In the genomic region with DNA sequence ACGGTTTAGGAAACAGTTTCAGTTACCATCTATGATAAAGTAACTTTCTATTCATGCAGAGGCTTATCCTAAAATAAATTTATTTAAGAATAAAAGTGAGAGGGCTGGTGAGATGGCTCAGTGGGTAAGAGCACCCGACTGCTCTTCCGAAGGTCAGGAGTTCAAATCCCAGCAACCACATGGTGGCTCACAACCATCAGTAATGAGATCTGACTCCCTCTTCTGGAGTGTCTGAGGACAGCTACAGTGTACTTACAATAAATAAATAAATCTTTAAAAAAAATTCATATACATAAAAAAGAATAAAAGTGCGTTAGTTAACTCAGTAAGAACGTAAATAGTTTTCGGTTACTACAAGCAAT, we compare ENCODE assay signal across 9 mouse cellular contexts. TPM values are rescaled to one million over a fixed set of nuclear protein-coding genes. Genes with fewer than 3 reads are reported as not detected.
DNase-seq lines count a peak whose midpoint lies in the region; ATAC-seq and TF ChIP-seq lines count a peak whose summit lies in the region.
"Not testable (repeated sequence)": the region's sequence is repeated elsewhere in the genome, so short reads cannot be mapped to it uniquely, and the experiment has no call there.
"Had no signal": no experiment of that assay in that cellular context is flagged by ENCODE, and none has a peak within 500 bp of the region (broad histone marks: within the 10 kb centered on the region; RNA-seq: fewer than 3 reads in every experiment).

No protein-coding gene starts in this region.

- H3K4me2 ChIP-seq in forebrain, embryonic 12.5 days, result peak overlapping the region; percentile 76; the same call in 1 of the 2 replicates
- 0 out of 2 replicates have a peak overlapping the region, but pooled peaks have one; percentile 41 for H3K4me2 ChIP-seq in heart, embryonic 13.5 days
- H3K4me2 ChIP-seq in hindbrain, embryonic 16.5 days (ENCODE audit: low read length), result peak overlapping the region; percentile 32; the same call in 1 of the 2 replicates
- H3K4me2 ChIP-seq in kidney, postnatal 0 days (ENCODE audit: low read length), result not testable (repeated sequence)
- peak overlapping the region; percentile 19; the same call in 1 of the 2 replicates for H3K4me2 ChIP-seq in liver, embryonic 14.5 days (ENCODE audit: low read depth)
- peak overlapping the region; percentile 74; the same call in 1 of the 2 replicates for H3K4me2 ChIP-seq in midbrain, embryonic 12.5 days (replicated peaks)
- H3K4me2 ChIP-seq in neural tube, embryonic 15.5 days, result peak overlapping the region; percentile 30

- H3K36me3 ChIP-seq in forebrain, embryonic 12.5 days (replicated peaks); heart, embryonic 13.5 days; hindbrain, embryonic 16.5 days (ENCODE audit: control insufficient read depth, insufficient read depth, low read length); kidney, postnatal 0 days (ENCODE audit: insufficient read depth, low read length); liver, embryonic 14.5 days (replicated peaks; ENCODE audit: control insufficient read depth, insufficient read depth, low read depth); midbrain, embryonic 12.5 days; neural tube, embryonic 15.5 days: not testable (repeated sequence)

- peaks cover 16% of the 10 kb centered on the region for H3K4me1 ChIP-seq in forebrain, embryonic 12.5 days
- peaks cover 38% of the 10 kb centered on the region for H3K4me1 ChIP-seq in heart, embryonic 13.5 days
- peaks cover 11% of the 10 kb centered on the region for H3K4me1 ChIP-seq in hindbrain, embryonic 16.5 days (ENCODE audit: control insufficient read depth, insufficient read depth, low read depth, low read length)
- H3K4me1 ChIP-seq in kidney, postnatal 0 days (replicated peaks; ENCODE audit: insufficient read depth, low read length), result not testable (repeated sequence)
- H3K4me1 ChIP-seq in liver, embryonic 14.5 days (replicated peaks; ENCODE audit: control insufficient read depth in 2 of 2, insufficient read depth in 2 of 2, low read length in 1 of 2), result peaks cover 0 to 11% of the 10 kb centered on the region in 2 experiments; a peak in 3 of 4 replicates
- peaks cover 13% of the 10 kb centered on the region for H3K4me1 ChIP-seq in midbrain, embryonic 12.5 days
- peaks cover 39% of the 10 kb centered on the region for H3K4me1 ChIP-seq in neural tube, embryonic 15.5 days

- ATAC-seq in activated CD4-positive, CD25-positive, alpha-beta regulatory T cell, adult 4 months, result peak; percentile 1
- peak; percentile 24 for ATAC-seq in forebrain, embryonic 12.5 days (ENCODE audit: low FRiP score)
- not testable (repeated sequence) for ATAC-seq in heart, embryonic 13.5 days (ENCODE audit: extremely low read depth, insufficient number of reproducible peaks, low FRiP score, low TSS enrichment)
- peak; percentile 34 for ATAC-seq in hindbrain, embryonic 16.5 days
- peak; percentile 31 for ATAC-seq in kidney, postnatal 0 days (replicated peaks; ENCODE audit: low FRiP score, low read depth)
- peak; percentile 10; the same call in 1 of the 2 replicates for ATAC-seq in liver, embryonic 14.5 days (ENCODE audit: insufficient read depth)
- peak; percentile 28 for ATAC-seq in midbrain, embryonic 12.5 days (ENCODE audit: low FRiP score, low read depth)
- peak; percentile 21 for ATAC-seq in neural tube, embryonic 15.5 days (ENCODE audit: low FRiP score)

- 21% methylated on average over 6 of the region's 6 CpGs for WGBS in forebrain, embryonic 12.5 days
- WGBS in heart, embryonic 13.5 days, result 23% methylated on average over 6 of the region's 6 CpGs
- 24% methylated on average over 6 of the region's 6 CpGs for WGBS in hindbrain, embryonic 16.5 days
- WGBS in kidney, postnatal 0 days, result 24% methylated on average over 6 of the region's 6 CpGs
- WGBS in liver, embryonic 14.5 days (ENCODE audit: insufficient replicate concordance), result 22% methylated on average over 6 of the region's 6 CpGs
- WGBS in midbrain, embryonic 12.5 days, result 29% methylated on average over 6 of the region's 6 CpGs
- WGBS in neural tube, embryonic 15.5 days, result 26% methylated on average over 6 of the region's 6 CpGs

- not testable (repeated sequence) for H3K27me3 ChIP-seq in forebrain, embryonic 12.5 days; heart, embryonic 13.5 days (replicated peaks); hindbrain, embryonic 16.5 days (replicated peaks; ENCODE audit: control insufficient read depth, insufficient read depth, low read length); kidney, postnatal 0 days (ENCODE audit: insufficient read depth, low read length); liver, embryonic 14.5 days (ENCODE audit: control insufficient read depth, insufficient read depth, low read length); midbrain, embryonic 12.5 days; neural tube, embryonic 15.5 days (replicated peaks)

- H3K4me3 ChIP-seq in forebrain, embryonic 12.5 days (replicated peaks), result peak overlapping the region; percentile 82
- H3K4me3 ChIP-seq in heart, embryonic 13.5 days, result peak overlapping the region; percentile 87
- H3K4me3 ChIP-seq in hindbrain, embryonic 16.5 days (ENCODE audit: low read length), result peak overlapping the region; percentile 96
- not testable (repeated sequence) for H3K4me3 ChIP-seq in kidney, postnatal 0 days (replicated peaks; ENCODE audit: low read depth, low read length); liver, embryonic 14.5 days (ENCODE audit: insufficient read depth in 1 of 2, low read depth in 2 of 2, low read length in 2 of 2)
- H3K4me3 ChIP-seq in midbrain, embryonic 12.5 days, result peak overlapping the region; percentile 87
- H3K4me3 ChIP-seq in neural tube, embryonic 15.5 days (replicated peaks), result peak overlapping the region; percentile 80

- TF ChIP-seq CTCF in kidney, postnatal 0 days (IDR thresholded peaks at IDR 0.05; ENCODE audit: low read depth); liver, embryonic 14.5 days (IDR thresholded peaks at IDR 0.05; ENCODE audit: low read depth): not testable (repeated sequence)

- not testable (repeated sequence) for H3K9ac ChIP-seq in forebrain, embryonic 12.5 days; heart, embryonic 13.5 days; hindbrain, embryonic 16.5 days (ENCODE audit: low read depth, low read length); kidney, postnatal 0 days (ENCODE audit: low read depth, low read length); liver, embryonic 14.5 days (replicated peaks); midbrain, embryonic 12.5 days (replicated peaks); neural tube, embryonic 15.5 days (replicated peaks)

- not testable (repeated sequence) for H3K9me3 ChIP-seq in forebrain, embryonic 12.5 days; heart, embryonic 13.5 days; hindbrain, embryonic 16.5 days (ENCODE audit: control insufficient read depth, low read length); kidney, postnatal 0 days (replicated peaks; ENCODE audit: low read length); liver, embryonic 14.5 days (ENCODE audit: control insufficient read depth, low read length); midbrain, embryonic 12.5 days; neural tube, embryonic 15.5 days (replicated peaks)

- TF ChIP-seq EP300 in liver, embryonic 14.5 days (IDR thresholded peaks at IDR 0.05; ENCODE audit: low read depth), result not testable (repeated sequence)

- DNase-seq in kidney, postnatal 0 days (ENCODE audit: low spot score); liver, embryonic 14.5 days (ENCODE audit: low read depth in 3 of 3, low spot score in 3 of 3): not testable (repeated sequence)

- not testable (repeated sequence) for H3K27ac ChIP-seq in forebrain, embryonic 12.5 days; heart, embryonic 13.5 days (replicated peaks); hindbrain, embryonic 16.5 days (ENCODE audit: low read depth, low read length); kidney, postnatal 0 days; liver, embryonic 14.5 days; midbrain, embryonic 12.5 days (replicated peaks); neural tube, embryonic 15.5 days (replicated peaks)

RNA-seq across cellular contexts. Expression of a gene that starts 0.5 kb away (rescaled TPM):
- 10 to 100 TPM; 13.1 to 16.6 TPM for polyA plus RNA-seq in activated CD4-positive, CD25-positive, alpha-beta regulatory T cell, adult 4 months (2017; shearing (Covaris generic))
- polyA plus RNA-seq in forebrain, embryonic 12.5 days (2016; fragmentation: Nextera tagmentation; extraction: Ambion mirVana), result 116 and 127 TPM in 2 replicates
- polyA plus RNA-seq in heart, embryonic 13.5 days (2015; fragmentation: Nextera tagmentation; extraction: Ambion mirVana), result 64.6 and 71.2 TPM in 2 replicates
- 227 and 233 TPM in 2 replicates for polyA plus RNA-seq in hindbrain, embryonic 16.5 days (2015; fragmentation: Nextera tagmentation; extraction: Ambion mirVana)
- polyA plus RNA-seq in kidney, postnatal 0 days (2015; fragmentation: Nextera tagmentation; extraction: Ambion mirVana), result 47.8 and 55.9 TPM in 2 replicates
- 4.3 and 7.3 TPM in 2 replicates for polyA plus RNA-seq in liver, embryonic 14.5 days (2012; rRNA removed)
- 13.3 and 13.6 TPM in 2 replicates for polyA plus RNA-seq in liver, embryonic 14.5 days (2014; fragmentation: Nextera tagmentation; extraction: Ambion mirVana)
- 116 and 124 TPM in 2 replicates for polyA plus RNA-seq in midbrain, embryonic 12.5 days (2016; fragmentation: Nextera tagmentation; extraction: Ambion mirVana)
- 169 and 199 TPM in 2 replicates for polyA plus RNA-seq in neural tube, embryonic 15.5 days (2015; fragmentation: Nextera tagmentation; extraction: Ambion mirVana)

RNA-seq across cellular contexts. Expression of a gene that starts 17.2 kb away (rescaled TPM):
- 10 to 100 TPM; 89.9 to 90.5 TPM for polyA plus RNA-seq in activated CD4-positive, CD25-positive, alpha-beta regulatory T cell, adult 4 months (2017; shearing (Covaris generic))
- 799 and 857 TPM in 2 replicates for polyA plus RNA-seq in forebrain, embryonic 12.5 days (2016; fragmentation: Nextera tagmentation; extraction: Ambion mirVana)
- polyA plus RNA-seq in heart, embryonic 13.5 days (2015; fragmentation: Nextera tagmentation; extraction: Ambion mirVana), result 348 and 374 TPM in 2 replicates
- polyA plus RNA-seq in hindbrain, embryonic 16.5 days (2015; fragmentation: Nextera tagmentation; extraction: Ambion mirVana), result 256 and 284 TPM in 2 replicates
- polyA plus RNA-seq in kidney, postnatal 0 days (2015; fragmentation: Nextera tagmentation; extraction: Ambion mirVana), result 551 and 628 TPM in 2 replicates
- 35.6 and 58.7 TPM in 2 replicates for polyA plus RNA-seq in liver, embryonic 14.5 days (2012; rRNA removed)
- 120 and 122 TPM in 2 replicates for polyA plus RNA-seq in liver, embryonic 14.5 days (2014; fragmentation: Nextera tagmentation; extraction: Ambion mirVana)
- 718 and 726 TPM in 2 replicates for polyA plus RNA-seq in midbrain, embryonic 12.5 days (2016; fragmentation: Nextera tagmentation; extraction: Ambion mirVana)
- polyA plus RNA-seq in neural tube, embryonic 15.5 days (2015; fragmentation: Nextera tagmentation; extraction: Ambion mirVana), result 273 and 319 TPM in 2 replicates

RNA-seq across cellular contexts. Expression of a gene that starts 47.3 kb away (rescaled TPM):
- polyA plus RNA-seq in activated CD4-positive, CD25-positive, alpha-beta regulatory T cell, adult 4 months (2017; shearing (Covaris generic)), result under 1 TPM in 1 of 2 experiments, not detected in 1; 0.13 TPM
- 1.3 and 1.6 TPM in 2 replicates for polyA plus RNA-seq in forebrain, embryonic 12.5 days (2016; fragmentation: Nextera tagmentation; extraction: Ambion mirVana)
- 1.2 and 1.6 TPM in 2 replicates for polyA plus RNA-seq in heart, embryonic 13.5 days (2015; fragmentation: Nextera tagmentation; extraction: Ambion mirVana)
- 1.6 and 1.7 TPM in 2 replicates for polyA plus RNA-seq in hindbrain, embryonic 16.5 days (2015; fragmentation: Nextera tagmentation; extraction: Ambion mirVana)
- polyA plus RNA-seq in kidney, postnatal 0 days (2015; fragmentation: Nextera tagmentation; extraction: Ambion mirVana), result 1.6 TPM in 2 replicates
- polyA plus RNA-seq in liver, embryonic 14.5 days (2012; rRNA removed), result 0.03 and 0.04 TPM in 2 replicates
- not detected in 2 replicates for polyA plus RNA-seq in liver, embryonic 14.5 days (2014; fragmentation: Nextera tagmentation; extraction: Ambion mirVana)
- polyA plus RNA-seq in midbrain, embryonic 12.5 days (2016; fragmentation: Nextera tagmentation; extraction: Ambion mirVana), result 1.2 and 1.6 TPM in 2 replicates
- polyA plus RNA-seq in neural tube, embryonic 15.5 days (2015; fragmentation: Nextera tagmentation; extraction: Ambion mirVana), result 1.7 and 1.9 TPM in 2 replicates
- polyA plus RNA-seq: macrophage had no signal

RNA-seq across cellular contexts. Expression of a gene that starts 55.5 kb away (rescaled TPM):
- not detected for polyA plus RNA-seq in activated CD4-positive, CD25-positive, alpha-beta regulatory T cell, adult 4 months (2017; shearing (Covaris generic))
- polyA plus RNA-seq in forebrain, embryonic 12.5 days (2016; fragmentation: Nextera tagmentation; extraction: Ambion mirVana), result 0.59 and 1.6 TPM in 2 replicates
- polyA plus RNA-seq in heart, embryonic 13.5 days (2015; fragmentation: Nextera tagmentation; extraction: Ambion mirVana), result 520 and 554 TPM in 2 replicates
- polyA plus RNA-seq in hindbrain, embryonic 16.5 days (2015; fragmentation: Nextera tagmentation; extraction: Ambion mirVana), result 1.8 and 4.2 TPM in 2 replicates
- polyA plus RNA-seq in kidney, postnatal 0 days (2015; fragmentation: Nextera tagmentation; extraction: Ambion mirVana), result 3.3 and 3.6 TPM in 2 replicates
- polyA plus RNA-seq in liver, embryonic 14.5 days (2012; rRNA removed), result 0.12 and 0.30 TPM in 2 replicates
- polyA plus RNA-seq in liver, embryonic 14.5 days (2014; fragmentation: Nextera tagmentation; extraction: Ambion mirVana), result 0.28 and 0.29 TPM in 2 replicates
- 0.84 and 2.5 TPM in 2 replicates for polyA plus RNA-seq in midbrain, embryonic 12.5 days (2016; fragmentation: Nextera tagmentation; extraction: Ambion mirVana)
- 6.1 and 6.7 TPM in 2 replicates for polyA plus RNA-seq in neural tube, embryonic 15.5 days (2015; fragmentation: Nextera tagmentation; extraction: Ambion mirVana)
- polyA plus RNA-seq: macrophage had no signal
